Mouse (Mus musculus) forebrain, postnatal 0 days (tissue): ENCODE data around the gene Kcnip3. TPM values are rescaled to one million over a fixed set of nuclear protein-coding genes. Genes with fewer than 3 reads are reported as not detected.
A peak's percentile ranks its signal among the peaks of the same experiment; 100 is the strongest.

Source experiments
- ATAC-seq: fragments of 200-750 bp; cut with Nextera tagmentation; 2 replicates; pipeline ENCODE4 v1.8.0; 2017; ENCODE audit warnings: mild to moderate bottlenecking, moderate library complexity
- DNase-seq: peaks from one replicate; pipeline ENCODE4 v3.0.0-alpha.2; 2015
- H3K27ac ChIP-seq: fragments of 300-500 bp; sonication (generic); 2 replicates; pipeline ENCODE4 v1.5.1; 2014; ENCODE audit warnings: low read depth, mild to moderate bottlenecking, antibody characterized with exemption, low read length, moderate library complexity, mixed read lengths
- H3K27me3 ChIP-seq: fragments of 300-500 bp; sonication (generic); 2 replicates; pipeline ENCODE4 v1.6.1; 2014; ENCODE audit warnings: mild to moderate bottlenecking, low read length, mixed read lengths; ENCODE audit not compliant: insufficient read depth
- H3K36me3 ChIP-seq: fragments of 300-500 bp; sonication (generic); 2 replicates; pipeline ENCODE4 v1.6.1; 2014; ENCODE audit warnings: mild to moderate bottlenecking, moderate library complexity; ENCODE audit not compliant: insufficient read depth
- H3K4me1 ChIP-seq: fragments of 300-500 bp; sonication (generic); 2 replicates; pipeline ENCODE4 v1.6.1; 2014; ENCODE audit warnings: antibody characterized with exemption; ENCODE audit not compliant: insufficient read depth
- H3K4me2 ChIP-seq: fragments of 300-500 bp; sonication (generic); 2 replicates; pipeline ENCODE4 v1.6.1; 2014; ENCODE audit warnings: low read depth, mild to moderate bottlenecking, moderate library complexity
- H3K4me3 ChIP-seq: fragments of 300-500 bp; sonication (generic); 2 replicates; pipeline ENCODE4 v1.5.1; 2014; ENCODE audit warnings: low read depth, low read length, mixed read lengths
- H3K9ac ChIP-seq: fragments of 300-500 bp; sonication (generic); 2 replicates; pipeline ENCODE4 v1.6.1; 2014; ENCODE audit warnings: mild to moderate bottlenecking
- H3K9me3 ChIP-seq: fragments of 300-500 bp; sonication (generic); 2 replicates; pipeline ENCODE4 v1.6.1; 2016; ENCODE audit warnings: low read length
- CTCF ChIP-seq: sonication (generic); IDR thresholded peaks from 2 replicates; pipeline ENCODE4 v1.5.1; 2016; ENCODE audit warnings: antibody characterized with exemption, control low read depth, low read depth
- WGBS: fragments of 180-500 bp; shearing (Covaris S2); extraction: QIAGEN DNeasy Blood & Tissue Kit; methylation state at CpG from one replicate; pipeline ENCODE4 v1.1.7; 2014; 5-methylcytosine and 5-hydroxymethylcytosine counted together
- polyA plus RNA-seq: library from polyadenylated mRNA; unstranded; fragments of >200 nt; fragmentation: Nextera tagmentation; extraction: Ambion mirVana; gene quantifications from 2 replicates; pipeline ENCODE4 v1.2.1, GENCODE M21; 2015
- total RNA-seq: library from RNA; depleted of rRNA; stranded (reverse); fragments of >200 nt; gene quantifications from 2 replicates; pipeline ENCODE4 v1.2.3, GENCODE M21; 2014

Kcnip3 gene
- total and polyA plus RNA-seq, 2 experiments from 2014 or later: 15.8 to 27.8 TPM

DNA sequence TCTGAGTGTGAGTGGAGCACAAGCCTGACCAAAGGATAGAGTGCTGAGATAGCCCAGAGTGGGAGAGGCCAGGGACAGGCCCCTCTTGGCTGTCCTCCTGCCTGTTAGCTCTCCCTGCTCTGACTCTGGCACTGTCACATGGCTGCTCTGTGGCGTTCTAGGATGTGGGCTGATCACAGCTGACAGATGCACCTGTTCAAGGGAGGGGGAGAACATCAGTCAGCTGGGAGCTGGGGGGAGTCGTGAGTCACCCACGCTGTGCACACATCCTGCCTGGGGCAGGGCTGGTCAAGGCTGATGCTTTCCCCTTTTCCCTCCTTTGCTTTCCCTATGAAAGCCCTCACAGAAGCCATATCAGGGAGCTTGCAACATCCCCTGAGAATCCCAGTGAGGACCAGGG is 3.6 kb downstream of the Kcnip3 start:
- no peak for TF ChIP-seq CTCF
- no peaks in the 10 kb centered on the region for H3K27me3 ChIP-seq
- peaks cover 23% of the 10 kb centered on the region for H3K4me1 ChIP-seq
- no peak overlapping the region for H3K4me3 ChIP-seq
- DNase-seq: no peak
- H3K9ac ChIP-seq: 0 out of 2 replicates have a peak overlapping the region, but pooled peaks have one; percentile 10
- no peaks in the 10 kb centered on the region for H3K36me3 ChIP-seq
- H3K27ac ChIP-seq: no peak overlapping the region
- H3K9me3 ChIP-seq: no peaks in the 10 kb centered on the region
- WGBS: 37% methylated on average over 3 of the region's 3 CpGs
- no peak for ATAC-seq
- 0 out of 2 replicates have a peak overlapping the region, but pooled peaks have one; percentile 81 for H3K4me2 ChIP-seq

GRCm38 (mm10) chr2:127517081-127517480 is 4.8 kb downstream of the Kcnip3 start:
- no peaks in the 10 kb centered on the region for H3K36me3 ChIP-seq
- DNase-seq: no peak
- no peak for TF ChIP-seq CTCF
- no peak overlapping the region for H3K4me3 ChIP-seq
- 68% methylated on average over 8 of the region's 8 CpGs for WGBS
- ATAC-seq: no peak
- H3K27ac ChIP-seq: no peak overlapping the region
- H3K27me3 ChIP-seq: no peaks in the 10 kb centered on the region
- H3K9ac ChIP-seq: no peak overlapping the region
- H3K4me2 ChIP-seq: no peak overlapping the region
- H3K4me1 ChIP-seq: peaks cover 16% of the 10 kb centered on the region
- no peaks in the 10 kb centered on the region for H3K9me3 ChIP-seq

GRCm38 (mm10) chr2:127514380-127515124 is 7.3 kb downstream of the Kcnip3 start:
- ATAC-seq (no peak), DNase-seq (no peak)
- Histone ChIP-seq H3K27ac (no peak overlapping the region), H3K4me2 (no peak overlapping the region), H3K27me3 (no peaks in the 10 kb centered on the region), H3K9ac (no peak overlapping the region), H3K4me3 (no peak overlapping the region), H3K4me1 (no peaks in the 10 kb centered on the region), H3K9me3 (no peaks in the 10 kb centered on the region), H3K36me3 (peaks cover 3% of the 10 kb centered on the region; the same call in 1 of the 2 replicates)
- no peak for TF ChIP-seq CTCF
- 79% methylated on average over 9 of the region's 9 CpGs for WGBS

DNA sequence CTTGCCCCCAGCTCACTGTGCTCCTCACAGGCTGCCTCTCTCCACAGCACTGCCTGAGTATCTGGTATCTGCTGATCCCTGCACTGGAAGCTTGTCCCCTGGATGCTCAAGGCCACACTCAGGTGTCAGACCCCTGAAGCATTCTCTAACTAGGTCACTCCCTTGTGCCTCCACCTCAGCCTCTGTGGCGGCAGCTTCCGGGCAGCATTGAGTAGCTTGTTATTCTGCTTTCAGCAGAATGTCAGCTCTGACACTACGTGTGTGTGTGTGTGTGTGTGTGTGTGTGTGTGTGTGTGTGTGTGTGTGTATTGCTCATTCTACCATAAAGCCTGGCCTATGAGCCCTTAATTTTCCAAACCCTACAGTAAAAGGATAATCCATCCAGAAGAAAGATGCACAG is 8.7 kb downstream of the Kcnip3 start:
- H3K27ac ChIP-seq: no peak overlapping the region
- ATAC-seq (no peak), DNase-seq (no peak)
- H3K4me1 ChIP-seq: no peaks in the 10 kb centered on the region
- H3K9ac ChIP-seq: no peak overlapping the region
- H3K4me3 ChIP-seq: no peak overlapping the region
- no peak for TF ChIP-seq CTCF
- 34% methylated on average over 3 of the region's 3 CpGs for WGBS
- no peaks in the 10 kb centered on the region for H3K9me3 ChIP-seq
- no peak overlapping the region for H3K4me2 ChIP-seq
- H3K36me3 ChIP-seq: peaks cover 10% of the 10 kb centered on the region; the same call in 1 of the 2 replicates
- no peaks in the 10 kb centered on the region for H3K27me3 ChIP-seq

- no peaks in the 10 kb centered on the region for H3K4me1 ChIP-seq
- ATAC-seq: no peak
- H3K9me3 ChIP-seq: no peaks in the 10 kb centered on the region
- no peak for TF ChIP-seq CTCF
- peaks cover 10% of the 10 kb centered on the region; the same call in 1 of the 2 replicates for H3K36me3 ChIP-seq
- 40% methylated on average over 4 of the region's 4 CpGs for WGBS
- no peak for DNase-seq
- H3K9ac ChIP-seq: no peak overlapping the region
- H3K4me3 ChIP-seq: no peak overlapping the region
- H3K27me3 ChIP-seq: no peaks in the 10 kb centered on the region
- H3K4me2 ChIP-seq: no peak overlapping the region
- no peak overlapping the region for H3K27ac ChIP-seq
Measured at GRCm38 (mm10) chr2:127511426-127511825, 10.5 kb downstream of the Kcnip3 start.

DNA sequence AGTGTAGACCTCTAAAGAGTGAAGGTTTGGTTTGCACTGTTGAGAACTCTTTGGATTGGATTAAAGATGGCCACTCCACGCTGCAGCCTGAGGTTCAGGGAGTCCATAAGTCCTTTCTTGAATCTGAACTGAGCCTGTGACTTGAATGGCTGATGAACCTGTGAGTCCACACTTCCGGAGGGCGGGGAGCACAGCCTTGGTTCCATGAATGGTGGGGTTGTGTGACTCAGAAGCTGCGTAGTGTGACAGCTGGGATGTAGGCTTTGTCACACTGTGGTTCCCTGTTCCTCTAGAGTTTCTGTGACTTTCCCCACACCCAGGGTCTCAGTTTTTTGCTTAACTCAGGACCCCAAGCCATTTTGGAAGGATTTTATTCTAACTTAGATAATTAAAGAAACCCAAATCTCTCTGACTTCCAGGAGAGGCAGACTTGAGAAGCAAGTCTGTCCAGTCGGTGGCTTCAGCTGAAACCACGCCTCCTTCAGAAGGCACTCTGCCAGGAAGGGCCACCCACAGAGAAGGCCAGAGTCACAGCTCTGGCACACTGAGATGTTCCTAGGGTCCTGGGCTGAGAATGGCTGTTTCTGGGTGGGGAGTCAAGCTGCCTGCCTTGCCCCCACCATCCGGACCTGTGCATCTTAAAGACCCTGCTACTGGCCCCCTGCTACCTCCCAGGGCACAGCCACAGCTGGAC is 13.8 kb downstream of the Kcnip3 start:
- no peaks in the 10 kb centered on the region for H3K9me3 ChIP-seq
- H3K27me3 ChIP-seq: no peaks in the 10 kb centered on the region
- DNase-seq (no peak), ATAC-seq (no peak)
- no peak for TF ChIP-seq CTCF
- 53% methylated on average over 7 of the region's 7 CpGs for WGBS
- no peak overlapping the region for H3K4me2 ChIP-seq
- peak overlapping the region; percentile 35; the same call in 1 of the 2 replicates for H3K27ac ChIP-seq
- no peak overlapping the region for H3K9ac ChIP-seq
- H3K4me3 ChIP-seq: no peak overlapping the region
- peaks cover 5% of the 10 kb centered on the region; the same call in 1 of the 2 replicates for H3K4me1 ChIP-seq
- peaks cover 12% of the 10 kb centered on the region; the same call in 1 of the 2 replicates for H3K36me3 ChIP-seq
